Mouse (Mus musculus): ENCODE measurements at regions not wholly inside any gene's neighbourhood (a gene's known extent, or its start where the extent isn't known, plus 50 kb on each side); places are given as distances from the start of the nearest gene placed in this dataset.

- DNase-seq (ENCODE audit: low spot score in 2 of 2): no peak
Measured at GRCm38 (mm10) chr11:114270358-114271072, 203.7 kb upstream of the Sdk2 start.

GRCm38 (mm10) chr11:114261959-114262358 lies 195.1 kb upstream of the Sdk2 start:
- DNase-seq (ENCODE audit: low spot score in 2 of 2): no peak

- no peak for DNase-seq (ENCODE audit: low spot score in 2 of 2)
Measured at GRCm38 (mm10) chr11:114258218-114258617, 191.4 kb upstream of the Sdk2 start.

GRCm38 (mm10) chr11:114257756-114258155 lies 190.9 kb upstream of the Sdk2 start:
- no peak for DNase-seq (ENCODE audit: low spot score in 2 of 2)

GRCm38 (mm10) chr11:114257061-114257460 lies 190.2 kb upstream of the Sdk2 start:
- DNase-seq (ENCODE audit: low spot score in 2 of 2): no peak

- no peak for DNase-seq (ENCODE audit: low spot score in 2 of 2)
Measured at GRCm38 (mm10) chr11:114254344-114254743, 187.5 kb upstream of the Sdk2 start.

- DNase-seq (ENCODE audit: low spot score in 2 of 2): no peak
Measured at GRCm38 (mm10) chr11:114251614-114252013, 184.8 kb upstream of the Sdk2 start.

GRCm38 (mm10) chr11:114249215-114249614 lies 182.4 kb upstream of the Sdk2 start:
- DNase-seq (ENCODE audit: low spot score in 2 of 2): no peak

- DNase-seq (ENCODE audit: low spot score in 2 of 2): no peak
Measured at GRCm38 (mm10) chr11:114248261-114248898, 181.5 kb upstream of the Sdk2 start.

- DNase-seq (ENCODE audit: low spot score in 2 of 2): no peak
Measured at GRCm38 (mm10) chr11:114239311-114239803, 172.5 kb upstream of the Sdk2 start.

- DNase-seq (ENCODE audit: low spot score in 2 of 2): no peak
Measured at GRCm38 (mm10) chr11:114238801-114239200, 172.0 kb upstream of the Sdk2 start.

GRCm38 (mm10) chr11:114238316-114238715 lies 171.5 kb upstream of the Sdk2 start:
- DNase-seq (ENCODE audit: low spot score in 2 of 2): no peak

- DNase-seq (ENCODE audit: low spot score in 2 of 2): no peak
Measured at GRCm38 (mm10) chr11:114234542-114234910, 167.7 kb upstream of the Sdk2 start.

GRCm38 (mm10) chr11:114233636-114234541 lies 167.0 kb upstream of the Sdk2 start:
- no peak for DNase-seq (ENCODE audit: low spot score in 2 of 2)

GRCm38 (mm10) chr11:114231841-114232240 lies 165.0 kb upstream of the Sdk2 start:
- no peak for DNase-seq (ENCODE audit: low spot score in 2 of 2)

GRCm38 (mm10) chr11:114229763-114230162 lies 162.9 kb upstream of the Sdk2 start:
- no peak for DNase-seq (ENCODE audit: low spot score in 2 of 2)

- no peak for DNase-seq (ENCODE audit: low spot score in 2 of 2)
Measured at GRCm38 (mm10) chr11:114229196-114229595, 162.3 kb upstream of the Sdk2 start.

GRCm38 (mm10) chr11:114226553-114226952 lies 159.7 kb upstream of the Sdk2 start:
- DNase-seq (ENCODE audit: low spot score in 2 of 2): peak in 1 of 2 experiments; percentile 51

- DNase-seq (ENCODE audit: low spot score in 2 of 2): no peak
Measured at GRCm38 (mm10) chr11:114224706-114225105, 157.9 kb upstream of the Sdk2 start.

- no peak for DNase-seq (ENCODE audit: low spot score in 2 of 2)
Measured at GRCm38 (mm10) chr11:114223061-114223460, 156.2 kb upstream of the Sdk2 start.

GRCm38 (mm10) chr11:114220466-114220865 lies 153.6 kb upstream of the Sdk2 start:
- DNase-seq (ENCODE audit: low spot score in 2 of 2): no peak
